Mouse (Mus musculus) CD4-positive, CD25-positive, alpha-beta regulatory T cell, adult 9 weeks (primary cell): ENCODE measurements around the gene Zfp644. TPM values are rescaled to one million over a fixed set of nuclear protein-coding genes. Genes with fewer than 3 reads are reported as not detected.

Experiments used
- polyA plus RNA-seq: library from polyadenylated mRNA; unstranded; fragments of 100-300 nt; shearing (Covaris generic); gene quantifications from one replicate; pipeline ENCODE4 v1.2.1, GENCODE M21; 2017

Gene Zfp644
- 45.6 TPM for polyA plus RNA-seq

DNA sequence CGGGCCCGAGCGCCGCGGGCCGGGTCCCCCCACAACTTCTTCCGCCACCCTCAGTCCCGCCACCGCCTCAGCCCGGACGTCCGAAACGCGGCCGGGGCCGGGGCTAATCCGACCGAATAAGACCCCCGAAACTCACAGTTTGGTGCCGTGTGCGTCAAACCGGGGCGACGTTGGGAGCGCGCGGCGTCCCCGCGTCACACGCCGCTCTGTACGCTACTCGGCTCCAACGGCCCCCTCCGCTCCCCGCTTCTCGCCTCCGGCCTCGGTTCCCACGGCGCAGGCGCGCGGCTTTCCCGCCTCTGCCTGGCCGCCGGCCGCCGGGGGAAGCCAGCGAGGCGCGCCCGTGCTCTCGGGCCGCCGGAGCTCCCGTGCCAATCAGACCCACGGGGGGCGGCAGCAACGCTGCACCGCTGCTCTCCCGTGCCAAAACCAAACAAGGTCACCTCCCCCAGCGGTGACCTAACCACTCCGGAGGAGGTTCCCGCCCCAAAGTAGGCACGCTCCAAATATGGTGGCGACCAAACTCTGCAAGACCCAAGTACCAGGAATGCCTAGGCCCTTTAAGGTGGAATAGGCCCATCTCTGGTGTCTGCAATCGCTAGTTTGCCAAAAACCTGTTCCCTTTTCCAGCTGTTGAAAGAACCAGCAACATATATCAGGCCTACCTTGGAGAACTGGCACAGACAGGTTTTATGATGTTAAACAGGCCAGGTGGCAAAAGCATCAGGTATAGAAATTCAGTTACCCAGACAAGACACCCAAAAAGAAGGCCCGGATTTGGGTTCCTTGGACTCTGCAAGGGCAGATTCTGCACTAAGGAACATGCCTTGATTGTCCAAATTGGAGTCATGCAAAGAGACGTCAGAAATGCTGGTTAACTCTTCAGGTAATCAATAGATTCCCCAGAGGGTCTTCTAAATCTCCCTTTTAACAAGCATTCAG is at the start of gene Zfp644:
Gene Zfp644, minus strand, starts transcription at position 892 of the 942 bp plus-strand sequence.

DNA sequence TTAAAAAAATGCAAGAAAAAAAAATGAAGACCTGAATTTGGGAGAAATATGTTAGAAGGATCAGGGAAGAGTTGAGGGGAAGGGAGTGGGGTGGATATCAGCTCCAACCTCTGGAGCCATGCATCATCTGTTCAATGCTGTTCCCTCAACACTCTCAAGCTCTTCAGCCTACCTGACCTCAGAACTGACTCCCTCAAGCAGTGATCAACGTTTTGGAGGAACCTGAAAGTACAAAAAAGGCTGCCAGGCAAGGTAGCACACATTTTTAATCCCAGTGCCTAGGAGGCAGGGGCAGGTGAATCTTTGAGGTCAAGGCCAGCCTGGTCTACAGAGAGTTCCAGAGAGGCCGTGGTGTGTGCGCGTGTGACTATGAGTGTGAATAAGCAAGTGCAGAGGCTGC is 88.3 kb downstream of the Zfp644 start, which contains the start of gene Gm17304:
Gene Gm17304, plus strand, starts transcription at position 301 of the 400 bp plus-strand sequence.

Other genes starting within 250 kb of the Zfp644 start
- gene Barhl2, start 239.1 kb downstream of the Zfp644 start, polyA plus RNA-seq, result not detected
- not detected for gene Gm17304, start 88.2 kb downstream of the Zfp644 start, polyA plus RNA-seq
- not detected for gene Hfm1, start 229.0 kb upstream of the Zfp644 start, polyA plus RNA-seq